Mouse (Mus musculus) heart, embryonic 12.5 days (tissue): ENCODE data around the gene Samd14. TPM values are rescaled to one million over a fixed set of nuclear protein-coding genes. Genes with fewer than 3 reads are reported as not detected.

Experiments used
- ATAC-seq: fragments of 200-750 bp; cut with Nextera tagmentation; 2 replicates; pipeline ENCODE4 v1.8.0; 2017; ENCODE audit warnings: moderate TSS enrichment, moderate library complexity; ENCODE audit not compliant: insufficient number of reproducible peaks, low FRiP score
- H3K27ac ChIP-seq: fragments of 300-500 bp; sonication (generic); 2 replicates; pipeline ENCODE4 v1.5.1; 2016; ENCODE audit warnings: mild to moderate bottlenecking, moderate library complexity; ENCODE audit not compliant: poor library complexity, severe bottlenecking
- H3K27me3 ChIP-seq: fragments of 300-500 bp; sonication (generic); replicated peaks from 2 replicates; pipeline ENCODE4 v1.6.1; 2016; ENCODE audit warnings: mild to moderate bottlenecking, moderate library complexity
- H3K36me3 ChIP-seq: fragments of 300-500 bp; sonication (generic); 2 replicates; pipeline ENCODE4 v1.6.1; 2016; ENCODE audit warnings: mild to moderate bottlenecking, moderate library complexity
- H3K4me1 ChIP-seq: fragments of 300-500 bp; sonication (generic); replicated peaks from 2 replicates; pipeline ENCODE4 v1.6.1; 2016; ENCODE audit warnings: mild to moderate bottlenecking
- H3K4me2 ChIP-seq: fragments of 300-500 bp; sonication (generic); 2 replicates; pipeline ENCODE4 v1.6.1; 2016; ENCODE audit warnings: mild to moderate bottlenecking, moderate library complexity
- H3K4me3 ChIP-seq: fragments of 300-500 bp; sonication (generic); 2 replicates; pipeline ENCODE4 v1.5.1; 2016; ENCODE audit warnings: mild to moderate bottlenecking
- H3K9ac ChIP-seq: fragments of 300-500 bp; sonication (generic); 2 replicates; pipeline ENCODE4 v1.6.1; 2016; ENCODE audit warnings: mild to moderate bottlenecking, moderate library complexity
- H3K9me3 ChIP-seq: fragments of 300-500 bp; sonication (generic); replicated peaks from 2 replicates; pipeline ENCODE4 v1.6.1; 2016; ENCODE audit warnings: mild to moderate bottlenecking, moderate library complexity
- WGBS: fragments of 180-500 bp; shearing (Covaris S2); methylation state at CpG from one replicate; pipeline ENCODE4 v1.1.7; 2016; 5-methylcytosine and 5-hydroxymethylcytosine counted together
- polyA plus RNA-seq: library from polyadenylated mRNA; unstranded; fragments of >200 nt; fragmentation: Nextera tagmentation; extraction: Ambion mirVana; gene quantifications from 2 replicates; pipeline ENCODE4 v1.2.1, GENCODE M21; 2016

Samd14 gene
- polyA plus RNA-seq, 1 experiment from 2014 or later, result 16.5 TPM

DNA sequence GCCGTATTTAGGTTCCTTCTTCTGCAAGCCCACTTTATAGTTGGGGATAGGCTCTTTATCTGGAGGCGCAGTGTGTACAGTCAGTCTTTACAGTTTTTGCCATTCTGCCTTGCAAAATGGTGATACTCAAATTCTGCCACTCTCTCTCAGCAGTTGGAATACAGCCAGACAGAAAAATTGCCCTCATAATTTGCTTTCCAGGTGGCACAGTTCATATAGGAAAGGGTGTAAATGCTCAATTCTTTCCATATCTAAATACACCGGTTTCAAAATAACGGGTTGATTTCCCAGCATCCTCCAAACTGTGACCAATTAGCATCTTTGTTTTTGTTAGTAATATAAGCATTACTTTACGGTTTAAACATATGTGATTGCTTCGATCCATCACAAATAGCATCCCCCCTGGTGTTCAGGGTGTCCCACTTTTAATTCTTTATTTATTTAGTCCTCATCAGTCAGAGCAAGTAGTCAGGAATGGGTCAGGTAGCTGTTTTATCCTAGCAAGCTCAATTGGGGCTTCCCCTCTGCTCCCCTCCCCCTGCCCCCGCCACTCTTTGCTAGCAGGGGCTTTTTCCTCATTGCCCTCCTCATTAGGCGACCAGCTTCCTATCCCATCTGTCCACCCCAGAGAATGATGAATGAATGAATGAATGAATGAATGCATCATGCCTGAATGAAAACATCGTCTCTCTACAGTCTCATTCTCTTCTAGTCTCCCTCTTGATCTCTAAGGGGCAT lies 31.3 kb upstream of the Samd14 start:
- H3K4me1 ChIP-seq, result peaks cover 47% of the 10 kb centered on the region
- ATAC-seq, result no peak
- H3K27me3 ChIP-seq, result no peaks in the 10 kb centered on the region
- no peaks in the 10 kb centered on the region for H3K9me3 ChIP-seq
- H3K9ac ChIP-seq, result no peak overlapping the region
- peak overlapping the region; percentile 50 for H3K4me2 ChIP-seq
- 41% methylated on average over 9 of the region's 9 CpGs for WGBS
- 0 out of 2 replicates have a peak overlapping the region, but pooled peaks have one; percentile 3 for H3K27ac ChIP-seq
- H3K4me3 ChIP-seq, result no peak overlapping the region
- H3K36me3 ChIP-seq, result no peaks in the 10 kb centered on the region

DNA sequence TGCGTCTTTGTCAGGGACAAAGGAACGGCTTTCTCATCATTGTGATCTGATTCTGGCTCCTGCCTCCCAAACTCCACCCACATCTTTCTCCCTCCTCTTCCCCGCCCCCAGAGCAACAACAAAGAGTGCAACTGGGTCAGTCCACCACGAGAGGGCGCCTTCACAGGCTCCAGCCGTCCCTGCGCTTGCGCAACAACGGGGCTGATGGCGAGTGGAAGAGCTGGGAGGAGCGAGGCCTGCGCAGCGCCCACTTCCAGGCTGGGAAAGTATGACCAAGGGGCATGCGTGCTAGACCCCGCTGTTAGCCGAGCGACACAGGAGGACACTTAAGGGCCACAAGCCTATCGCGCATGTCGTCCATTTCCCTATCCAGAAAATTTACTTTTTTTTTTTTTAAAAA lies 30.7 kb upstream of the Samd14 start:
- WGBS, result under 1% methylated on average over 20 of the region's 20 CpGs
- Histone ChIP-seq H3K9ac (no peak overlapping the region), H3K27ac (no peak overlapping the region)

DNA sequence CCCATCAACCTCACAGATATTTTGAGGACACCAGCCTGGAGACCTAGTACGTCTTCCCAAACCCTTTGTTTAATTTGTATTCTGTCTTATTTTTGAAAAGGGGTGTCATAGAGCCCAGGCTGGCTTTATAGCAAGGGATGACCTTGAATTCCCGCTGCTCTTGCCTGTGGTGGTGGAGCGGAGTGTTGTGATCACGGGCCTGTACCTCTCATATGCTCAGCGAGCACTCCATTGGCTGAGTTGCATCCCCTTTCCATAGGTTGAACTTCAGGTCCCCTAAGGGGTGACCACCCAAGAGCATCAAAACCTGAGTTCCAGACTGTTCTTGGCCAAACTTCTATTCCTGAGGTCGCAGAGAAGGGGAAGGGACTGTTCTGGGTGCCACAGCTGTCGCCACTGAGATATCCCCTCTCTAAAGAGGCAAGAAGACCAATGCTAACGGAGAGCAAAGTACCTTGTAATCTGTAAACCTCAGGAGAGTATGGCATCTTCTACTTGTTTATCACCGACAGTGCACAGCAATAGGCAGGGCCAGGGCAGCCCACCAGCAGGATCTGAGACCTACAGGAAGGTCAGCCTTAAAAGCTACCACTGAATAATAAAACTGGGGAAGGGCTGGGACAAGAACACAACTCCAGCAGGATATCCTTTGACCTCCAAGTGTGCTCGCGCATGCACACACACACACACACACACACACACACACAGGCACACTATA lies 30.1 kb upstream of the Samd14 start:
- Histone ChIP-seq H3K36me3 (no peaks in the 10 kb centered on the region), H3K27me3 (no peaks in the 10 kb centered on the region), H3K9me3 (no peaks in the 10 kb centered on the region), H3K4me2 (peak overlapping the region; percentile 50), H3K27ac (0 out of 2 replicates have a peak overlapping the region, but pooled peaks have one; percentile 9), H3K4me3 (no peak overlapping the region), H3K9ac (no peak overlapping the region), H3K4me1 (peaks cover 39% of the 10 kb centered on the region)
- 74% methylated on average over 11 of the region's 11 CpGs for WGBS
- ATAC-seq, result no peak

More for the DNA sequence above, 30.7 kb upstream of the Samd14 start:
- H3K4me1 ChIP-seq, result peaks cover 42% of the 10 kb centered on the region
- no peaks in the 10 kb centered on the region for H3K27me3 ChIP-seq
- peak; percentile 92 for ATAC-seq
- H3K36me3 ChIP-seq, result no peaks in the 10 kb centered on the region
- no peak overlapping the region for H3K4me3 ChIP-seq
- H3K4me2 ChIP-seq, result peak overlapping the region; percentile 50
- H3K9me3 ChIP-seq, result no peaks in the 10 kb centered on the region

DNA sequence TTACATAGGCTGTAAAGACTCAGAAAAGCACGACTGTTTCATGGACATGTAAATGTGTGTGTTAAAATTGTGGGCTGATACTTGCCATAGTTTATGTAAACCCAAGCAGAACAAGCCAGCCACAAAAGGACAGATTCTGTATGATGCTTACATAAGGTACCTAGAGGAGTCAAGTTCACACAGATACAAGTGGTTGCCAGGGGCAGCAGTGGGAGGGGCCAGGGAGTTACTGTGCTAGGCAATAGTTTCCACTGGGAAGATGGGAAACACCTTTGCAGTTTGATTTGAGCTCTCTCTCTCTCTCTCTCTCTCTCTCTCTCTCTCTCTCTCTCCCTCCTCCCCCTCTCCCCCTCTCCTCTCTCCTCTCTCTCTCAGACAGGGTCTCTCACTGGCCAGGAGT lies 24.5 kb upstream of the Samd14 start:
- WGBS, result 45% methylated on average over 1 of the region's 1 CpGs
- ATAC-seq, result no peak
- no peaks in the 10 kb centered on the region for H3K27me3 ChIP-seq
- H3K36me3 ChIP-seq, result no peaks in the 10 kb centered on the region
- H3K9me3 ChIP-seq, result no peaks in the 10 kb centered on the region
- H3K4me3 ChIP-seq, result no peak overlapping the region
- no peak overlapping the region for H3K4me2 ChIP-seq
- peak overlapping the region; percentile 40; the same call in 1 of the 2 replicates for H3K9ac ChIP-seq
- no peak overlapping the region for H3K27ac ChIP-seq
- H3K4me1 ChIP-seq, result peaks cover 41% of the 10 kb centered on the region

DNA sequence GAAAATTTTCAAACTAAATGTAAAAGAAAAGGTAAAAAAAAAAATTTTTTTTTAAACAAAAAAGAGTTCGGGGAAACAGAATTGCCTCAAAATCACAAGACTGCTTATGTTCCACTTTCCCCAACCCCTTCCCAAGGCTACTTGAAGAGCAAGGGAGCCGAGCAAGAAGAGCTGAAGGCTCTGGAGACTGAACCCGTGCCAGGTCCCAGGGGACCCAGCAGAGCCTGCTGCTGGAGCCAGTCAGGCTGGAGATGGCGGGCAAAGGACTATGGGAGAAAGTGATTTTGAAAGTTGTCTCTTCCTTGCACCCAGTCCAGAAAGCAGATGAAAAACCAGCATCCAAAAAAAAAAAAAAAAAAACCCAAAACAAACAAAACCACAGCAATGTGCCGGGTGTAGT lies 23.9 kb upstream of the Samd14 start:
- Histone ChIP-seq H3K36me3 (no peaks in the 10 kb centered on the region), H3K4me3 (no peak overlapping the region), H3K9ac (no peak overlapping the region), H3K9me3 (no peaks in the 10 kb centered on the region), H3K4me2 (no peak overlapping the region), H3K27me3 (no peaks in the 10 kb centered on the region), H3K4me1 (peaks cover 45% of the 10 kb centered on the region), H3K27ac (no peak overlapping the region)
- 65% methylated on average over 5 of the region's 5 CpGs for WGBS
- no peak for ATAC-seq

DNA sequence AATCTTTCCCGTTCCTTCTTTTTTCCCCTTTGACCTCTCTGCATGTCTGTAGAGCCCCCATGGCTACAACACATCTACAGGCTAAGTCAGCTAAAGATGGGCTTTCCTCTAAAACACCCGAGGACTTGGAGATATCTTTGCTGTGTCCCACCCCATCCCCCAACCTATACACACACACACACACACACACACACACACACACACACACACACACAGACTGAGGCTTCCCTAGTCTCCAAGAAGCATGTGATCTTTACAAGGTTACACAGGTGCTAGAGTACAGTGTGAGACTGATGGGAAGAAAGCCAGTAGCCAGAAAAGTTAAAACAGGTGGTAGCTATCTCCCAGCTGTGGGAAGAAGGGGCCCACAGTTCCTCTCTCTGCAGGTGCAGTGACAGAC lies 23.2 kb upstream of the Samd14 start:
- Histone ChIP-seq H3K27ac (no peak overlapping the region), H3K4me1 (peaks cover 45% of the 10 kb centered on the region), H3K9me3 (no peaks in the 10 kb centered on the region), H3K9ac (no peak overlapping the region), H3K36me3 (no peaks in the 10 kb centered on the region), H3K27me3 (no peaks in the 10 kb centered on the region), H3K4me2 (no peak overlapping the region), H3K4me3 (no peak overlapping the region)
- WGBS, result 64% methylated on average over 2 of the region's 2 CpGs
- ATAC-seq, result no peak

DNA sequence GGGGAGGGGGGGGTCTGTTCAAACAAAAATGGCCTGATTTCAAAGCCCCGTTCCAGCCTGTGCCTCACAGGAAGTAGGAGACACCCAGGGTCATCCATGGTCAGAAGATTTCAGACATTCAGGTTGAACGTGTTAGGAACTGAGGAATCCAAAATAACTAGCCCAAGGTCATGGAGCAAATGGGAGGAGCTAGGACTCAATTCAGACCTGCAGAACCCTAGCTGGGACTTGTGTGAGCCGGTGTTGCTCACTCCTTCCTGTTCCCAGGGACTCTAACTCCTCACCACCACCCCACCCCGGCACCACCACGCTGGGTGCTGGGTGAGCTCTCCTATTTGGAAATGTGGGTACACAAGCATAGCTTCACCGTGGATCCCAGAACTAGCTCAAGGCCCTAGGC lies 22.3 kb upstream of the Samd14 start:
- no peaks in the 10 kb centered on the region for H3K9me3 ChIP-seq
- H3K4me2 ChIP-seq, result no peak overlapping the region
- H3K9ac ChIP-seq, result no peak overlapping the region
- no peak overlapping the region for H3K4me3 ChIP-seq
- no peak overlapping the region for H3K27ac ChIP-seq
- no peaks in the 10 kb centered on the region for H3K27me3 ChIP-seq
- no peaks in the 10 kb centered on the region for H3K36me3 ChIP-seq
- H3K4me1 ChIP-seq, result peaks cover 48% of the 10 kb centered on the region
- no peak for ATAC-seq
- WGBS, result 57% methylated on average over 6 of the region's 6 CpGs

DNA sequence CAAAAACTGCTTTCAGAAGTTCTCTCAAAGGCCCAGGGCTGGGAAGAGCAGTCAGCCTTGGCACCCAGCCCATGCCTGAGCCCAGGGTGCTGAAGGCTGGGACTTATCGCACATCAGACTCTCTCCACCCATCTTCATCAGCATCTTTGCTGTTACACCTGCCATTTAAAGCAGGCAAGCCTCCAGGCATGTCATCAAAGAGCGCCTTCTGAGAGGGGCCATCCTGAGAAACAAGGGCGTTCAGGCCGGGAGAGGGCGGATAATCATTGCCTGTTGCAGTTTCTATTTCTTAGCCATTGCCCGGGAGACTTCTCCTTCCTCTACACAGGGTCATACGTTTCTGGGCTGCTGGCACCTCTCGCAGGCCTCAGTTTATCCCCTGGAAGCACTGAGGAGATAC lies 21.8 kb upstream of the Samd14 start:
- Histone ChIP-seq H3K27me3 (no peaks in the 10 kb centered on the region), H3K4me3 (no peak overlapping the region), H3K4me2 (no peak overlapping the region), H3K9me3 (no peaks in the 10 kb centered on the region), H3K9ac (0 out of 2 replicates have a peak overlapping the region, but pooled peaks have one; percentile 37), H3K4me1 (peaks cover 53% of the 10 kb centered on the region), H3K36me3 (no peaks in the 10 kb centered on the region), H3K27ac (no peak overlapping the region)
- WGBS, result 75% methylated on average over 8 of the region's 8 CpGs
- ATAC-seq, result no peak

DNA sequence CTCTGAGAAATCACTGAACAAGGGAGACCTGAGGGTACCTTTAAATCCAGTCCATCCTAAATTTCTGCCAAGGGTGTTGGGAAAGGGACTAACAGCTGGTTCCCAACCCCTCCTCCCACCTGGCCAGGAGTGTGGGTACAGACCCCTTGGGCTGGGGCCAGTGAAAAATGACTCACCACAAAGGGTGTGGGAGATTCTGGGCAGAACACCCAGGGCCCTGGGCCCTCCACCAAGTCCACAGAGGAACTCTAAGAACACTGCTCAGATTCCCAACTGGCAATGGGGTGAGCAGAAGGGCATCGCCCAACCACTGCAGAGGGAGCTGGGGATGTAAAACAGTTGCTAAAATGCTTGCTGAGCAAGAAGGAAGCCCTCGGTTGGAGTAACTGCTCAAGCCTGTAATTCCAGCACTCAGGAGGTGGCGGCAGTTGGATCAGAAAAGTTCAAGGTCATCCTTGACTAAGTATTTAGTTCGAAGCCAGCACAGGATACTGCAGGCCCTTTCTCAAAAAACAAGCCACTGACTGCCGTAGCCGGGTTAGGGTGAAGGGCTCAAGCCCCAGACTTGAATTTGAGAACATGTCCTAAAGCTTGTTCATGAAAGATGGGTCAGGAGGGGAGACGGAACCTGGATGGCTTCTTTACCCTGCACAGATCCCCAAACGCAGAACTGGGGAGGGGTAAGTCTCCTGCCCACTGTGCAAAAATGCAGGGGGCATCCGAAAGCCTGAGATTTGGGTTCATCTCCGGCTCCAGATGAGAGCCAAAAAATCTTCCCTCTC lies 20.7 kb upstream of the Samd14 start:
- no peak for ATAC-seq
- Histone ChIP-seq H3K4me3 (peak overlapping the region; percentile 95), H3K4me2 (peak overlapping the region; percentile 98), H3K27me3 (no peaks in the 10 kb centered on the region), H3K9me3 (no peaks in the 10 kb centered on the region), H3K9ac (peak overlapping the region; percentile 75), H3K27ac (peak overlapping the region; percentile 95), H3K36me3 (no peaks in the 10 kb centered on the region), H3K4me1 (peaks cover 64% of the 10 kb centered on the region)
- WGBS, result 20% methylated on average over 10 of the region's 10 CpGs

DNA sequence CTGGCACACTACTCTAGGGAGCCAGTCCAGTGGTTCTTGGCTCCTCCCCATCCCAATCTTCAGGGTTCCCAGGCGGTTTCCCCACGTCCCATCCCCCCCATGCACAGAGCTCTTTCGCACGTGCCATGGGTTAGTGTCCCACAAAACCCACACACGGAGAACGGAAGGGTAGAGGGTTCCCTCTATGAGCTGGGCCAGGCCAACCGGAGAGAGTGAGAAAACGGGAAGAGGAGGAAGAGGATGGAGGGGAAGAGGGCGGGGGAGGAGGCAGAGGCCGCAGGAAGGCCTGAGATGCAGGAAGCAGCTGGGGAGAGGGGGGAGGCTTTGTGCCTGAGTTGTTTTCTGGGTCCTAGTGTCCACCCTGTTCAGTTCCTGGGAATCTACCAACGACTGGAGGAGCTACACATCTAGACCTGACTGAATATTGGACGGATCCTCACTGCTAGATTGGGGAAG lies 20.1 kb upstream of the Samd14 start:
- WGBS, result 0% methylated on average over 12 of the region's 12 CpGs

More for the DNA sequence above, 20.1 kb upstream of the Samd14 start:
- H3K36me3 ChIP-seq, result no peaks in the 10 kb centered on the region
- H3K27ac ChIP-seq, result peak overlapping the region; percentile 95
- H3K4me2 ChIP-seq, result peak overlapping the region; percentile 98
- peak overlapping the region; percentile 75 for H3K9ac ChIP-seq
- peak; percentile 73 for ATAC-seq
- peak overlapping the region; percentile 95 for H3K4me3 ChIP-seq
- peaks cover 70% of the 10 kb centered on the region for H3K4me1 ChIP-seq
- H3K9me3 ChIP-seq, result no peaks in the 10 kb centered on the region
- no peaks in the 10 kb centered on the region for H3K27me3 ChIP-seq
